Mouse (Mus musculus) embryonic facial prominence, embryonic 14.5 days (tissue): ENCODE measurements around the gene Adamts7. TPM values are rescaled to one million over a fixed set of nuclear protein-coding genes. Genes with fewer than 3 reads are reported as not detected.

ENCODE experiments used
- ATAC-seq: fragments of 200-750 bp; cut with Nextera tagmentation; 2 replicates; pipeline ENCODE4 v1.8.0; 2017; ENCODE audit warnings: low read depth, moderate number of reproducible peaks, moderate TSS enrichment
- DNase-seq: peaks from one replicate; pipeline ENCODE4 v3.0.0-alpha.2; 2015; ENCODE audit warnings: low spot score
- H3K27ac ChIP-seq: fragments of 300-500 bp; sonication (generic); replicated peaks from 2 replicates; pipeline ENCODE4 v1.5.1; 2014; ENCODE audit warnings: low read depth, mild to moderate bottlenecking, low read length, moderate library complexity
- H3K27me3 ChIP-seq: fragments of 300-500 bp; sonication (generic); replicated peaks from 2 replicates; pipeline ENCODE4 v1.6.1; 2014; ENCODE audit warnings: low read length; ENCODE audit not compliant: control insufficient read depth, insufficient read depth
- H3K36me3 ChIP-seq: fragments of 300-500 bp; sonication (generic); 2 replicates; pipeline ENCODE4 v1.6.1; 2014; ENCODE audit warnings: low read length, mixed read lengths; ENCODE audit not compliant: control insufficient read depth, insufficient read depth
- H3K4me1 ChIP-seq: fragments of 300-500 bp; sonication (generic); 2 replicates; pipeline ENCODE4 v1.6.1; 2014; ENCODE audit warnings: antibody characterized with exemption, low read length; ENCODE audit not compliant: control insufficient read depth, insufficient read depth
- H3K4me2 ChIP-seq: fragments of 300-500 bp; sonication (generic); 2 replicates; pipeline ENCODE4 v1.6.1; 2014; ENCODE audit warnings: low read depth, mild to moderate bottlenecking, low read length, moderate library complexity, mixed read lengths
- H3K4me3 ChIP-seq: fragments of 300-500 bp; sonication (generic); 2 replicates; pipeline ENCODE4 v1.5.1; 2014; ENCODE audit warnings: low read depth, mild to moderate bottlenecking, low read length
- H3K9ac ChIP-seq: fragments of 300-500 bp; sonication (generic); 2 replicates; pipeline ENCODE4 v1.6.1; 2014; ENCODE audit warnings: low read depth, mild to moderate bottlenecking, low read length, moderate library complexity, mixed read lengths
- H3K9me3 ChIP-seq: fragments of 300-500 bp; sonication (generic); 2 replicates; pipeline ENCODE4 v1.6.1; 2016; ENCODE audit warnings: low read length; ENCODE audit not compliant: control insufficient read depth
- WGBS: fragments of 180-500 bp; shearing (Covaris S2); extraction: QIAGEN DNeasy Blood & Tissue Kit; methylation state at CpG from one replicate; pipeline ENCODE4 v1.1.7; 2014; 5-methylcytosine and 5-hydroxymethylcytosine counted together
- polyA plus RNA-seq: library from polyadenylated mRNA; unstranded; fragments of >200 nt; fragmentation: Nextera tagmentation; extraction: Ambion mirVana; gene quantifications from 2 replicates; pipeline ENCODE4 v1.2.1, GENCODE M21; 2014

The Adamts7 gene
- polyA plus RNA-seq, 1 experiment from 2014 or later: 13.3 TPM

- H3K27ac ChIP-seq: no peak overlapping the region
- H3K4me1 ChIP-seq: no peaks in the 10 kb centered on the region
- H3K27me3 ChIP-seq: no peaks in the 10 kb centered on the region
- ATAC-seq: no peak
- H3K9ac ChIP-seq: no peak overlapping the region
- H3K4me2 ChIP-seq: no peak overlapping the region
- peak; percentile 20 for DNase-seq
- no peaks in the 10 kb centered on the region for H3K9me3 ChIP-seq
- no peak overlapping the region for H3K4me3 ChIP-seq
- peaks cover 58% of the 10 kb centered on the region for H3K36me3 ChIP-seq
- WGBS: 85% methylated on average over 21 of the region's 21 CpGs
Measured at GRCm38 (mm10) chr9:90226081-90226741, 63.3 kb downstream of the Adamts7 start.

DNA sequence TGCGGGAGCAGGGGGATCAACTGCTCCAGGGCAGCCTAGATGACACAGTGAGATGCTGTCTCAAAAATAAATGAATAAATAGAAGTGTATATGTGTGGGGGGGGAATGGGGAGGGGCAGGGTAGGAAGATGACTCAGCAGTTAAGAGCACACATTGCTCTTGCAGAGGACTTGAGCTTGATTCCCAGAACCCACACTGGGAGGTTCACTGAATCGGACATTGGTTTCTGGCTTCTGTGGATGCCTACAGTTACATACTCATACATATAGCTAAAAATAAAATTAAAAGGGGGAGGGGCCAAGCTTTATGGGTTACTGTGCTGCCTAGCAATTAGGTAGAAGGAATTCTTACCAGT lies 63.9 kb downstream of the Adamts7 start:
- no peak overlapping the region for H3K4me3 ChIP-seq
- H3K27ac ChIP-seq: no peak overlapping the region
- H3K36me3 ChIP-seq: peaks cover 57% of the 10 kb centered on the region
- no peak overlapping the region for H3K9ac ChIP-seq
- H3K4me1 ChIP-seq: no peaks in the 10 kb centered on the region
- H3K9me3 ChIP-seq: no peaks in the 10 kb centered on the region
- ATAC-seq: no peak
- 80% methylated on average over 2 of the region's 2 CpGs for WGBS
- H3K27me3 ChIP-seq: no peaks in the 10 kb centered on the region
- no peak for DNase-seq
- no peak overlapping the region for H3K4me2 ChIP-seq

DNA sequence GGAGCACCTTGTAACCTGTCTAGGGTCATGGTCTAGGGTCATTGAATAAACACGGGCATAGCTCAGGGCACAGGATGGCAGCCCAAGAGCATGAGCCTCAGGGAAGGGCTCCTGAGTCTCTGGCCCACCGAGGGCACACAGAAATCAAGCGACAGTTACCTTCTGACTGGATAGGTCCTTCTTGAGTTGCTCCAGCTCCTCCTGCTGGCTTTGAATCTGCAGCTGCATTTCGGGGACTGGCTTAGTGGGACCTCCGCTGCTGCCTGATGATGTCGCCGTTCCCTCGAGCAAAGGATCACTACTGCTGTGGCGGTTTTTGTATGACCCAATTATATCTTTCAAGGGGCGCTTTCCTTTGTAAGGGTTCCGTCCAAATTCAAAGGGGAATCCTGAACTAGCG lies 64.3 kb downstream of the Adamts7 start:
- ATAC-seq: no peak
- DNase-seq: no peak
- no peak overlapping the region for H3K4me3 ChIP-seq
- no peaks in the 10 kb centered on the region for H3K9me3 ChIP-seq
- H3K27me3 ChIP-seq: no peaks in the 10 kb centered on the region
- peaks cover 52% of the 10 kb centered on the region for H3K36me3 ChIP-seq
- H3K4me1 ChIP-seq: no peaks in the 10 kb centered on the region
- no peak overlapping the region for H3K27ac ChIP-seq
- WGBS: 77% methylated on average over 12 of the region's 12 CpGs
- no peak overlapping the region for H3K4me2 ChIP-seq
- no peak overlapping the region for H3K9ac ChIP-seq

DNA sequence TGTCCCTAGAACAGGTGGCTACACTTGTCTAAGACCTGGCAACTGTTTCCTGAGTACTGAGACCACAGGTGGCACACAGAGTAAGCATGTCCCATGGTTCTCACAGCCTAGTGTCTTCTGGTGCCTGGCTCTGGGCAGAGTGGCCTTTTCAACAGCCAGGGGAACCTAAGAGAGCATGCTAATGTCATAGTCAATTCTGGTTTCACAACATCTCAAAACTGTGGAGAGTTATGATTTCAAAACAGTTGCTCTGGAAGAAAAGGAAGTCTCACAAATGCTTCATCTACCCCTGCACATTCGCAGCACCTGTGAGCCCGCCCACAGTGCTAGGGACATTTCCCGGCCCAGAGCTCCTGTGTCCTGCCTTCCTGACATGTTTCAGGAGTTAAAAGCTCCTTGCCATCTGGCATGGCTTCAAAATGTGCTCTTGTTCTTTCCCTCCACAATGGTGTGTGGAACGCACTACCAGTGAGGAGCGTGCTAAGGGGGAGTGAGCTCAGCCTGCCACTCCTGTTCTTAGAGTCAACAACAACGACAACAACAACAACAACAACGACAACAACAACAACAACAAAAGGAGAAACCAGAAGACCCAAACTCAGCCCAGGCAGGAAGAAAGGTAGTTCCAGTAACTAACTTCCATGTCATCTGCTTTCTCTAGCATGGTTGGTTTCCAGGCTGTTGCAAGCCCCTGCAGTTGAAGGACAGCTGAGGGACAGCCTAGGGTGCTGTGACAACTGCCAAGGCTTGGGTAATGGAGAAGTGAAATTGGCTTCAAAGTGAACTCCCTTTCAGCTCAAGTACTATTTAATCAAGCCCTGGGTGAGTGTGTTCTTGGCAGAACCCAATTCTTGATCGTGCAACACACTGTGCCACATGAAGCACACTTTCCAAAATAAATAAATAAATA lies 70.2 kb downstream of the Adamts7 start:
- WGBS: 81% methylated on average over 8 of the region's 8 CpGs
- Histone ChIP-seq H3K4me2 (no peak overlapping the region), H3K9me3 (no peaks in the 10 kb centered on the region), H3K9ac (no peak overlapping the region), H3K27ac (no peak overlapping the region), H3K36me3 (peaks cover 8% of the 10 kb centered on the region; the same call in 1 of the 2 replicates), H3K4me1 (no peaks in the 10 kb centered on the region), H3K27me3 (no peaks in the 10 kb centered on the region), H3K4me3 (no peak overlapping the region)
- ATAC-seq (no peak), DNase-seq (no peak)

GRCm38 (mm10) chr9:90233906-90234419 lies 71.1 kb downstream of the Adamts7 start:
- 0 out of 2 replicates have a peak, but pooled peaks cover 2% of the 10 kb centered on the region for H3K36me3 ChIP-seq
- no peak overlapping the region for H3K4me3 ChIP-seq
- no peaks in the 10 kb centered on the region for H3K4me1 ChIP-seq
- no peak overlapping the region for H3K9ac ChIP-seq
- H3K4me2 ChIP-seq: no peak overlapping the region
- ATAC-seq (no peak), DNase-seq (no peak)
- H3K27ac ChIP-seq: no peak overlapping the region
- 89% methylated on average over 5 of the region's 5 CpGs for WGBS
- H3K9me3 ChIP-seq: no peaks in the 10 kb centered on the region
- H3K27me3 ChIP-seq: no peaks in the 10 kb centered on the region

DNA sequence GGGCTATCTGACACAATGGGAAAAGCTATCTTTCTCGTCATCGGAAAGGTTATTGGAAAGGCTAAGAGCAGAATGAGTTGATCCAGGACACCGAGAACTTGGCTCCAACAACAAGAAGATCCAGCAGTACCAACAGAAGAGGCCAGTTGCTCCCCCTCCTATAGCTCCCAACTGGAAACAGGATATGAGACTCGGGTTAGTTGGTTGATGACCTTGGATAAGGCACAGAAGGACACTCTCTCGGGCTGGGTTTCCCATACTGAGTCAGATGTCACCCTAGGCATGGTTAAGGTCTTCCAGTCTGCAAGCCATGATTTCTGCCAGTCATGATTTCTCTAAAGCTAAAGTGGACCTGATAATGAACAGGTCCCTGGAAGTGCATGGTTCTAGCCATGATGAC lies 71.9 kb downstream of the Adamts7 start:
- Histone ChIP-seq H3K27me3 (no peaks in the 10 kb centered on the region), H3K9ac (no peak overlapping the region), H3K4me1 (no peaks in the 10 kb centered on the region), H3K4me3 (no peak overlapping the region), H3K9me3 (no peaks in the 10 kb centered on the region), H3K27ac (no peak overlapping the region), H3K36me3 (peaks cover 10% of the 10 kb centered on the region), H3K4me2 (no peak overlapping the region)
- ATAC-seq: no peak
- no peak for DNase-seq
- 91% methylated on average over 5 of the region's 5 CpGs for WGBS

DNA sequence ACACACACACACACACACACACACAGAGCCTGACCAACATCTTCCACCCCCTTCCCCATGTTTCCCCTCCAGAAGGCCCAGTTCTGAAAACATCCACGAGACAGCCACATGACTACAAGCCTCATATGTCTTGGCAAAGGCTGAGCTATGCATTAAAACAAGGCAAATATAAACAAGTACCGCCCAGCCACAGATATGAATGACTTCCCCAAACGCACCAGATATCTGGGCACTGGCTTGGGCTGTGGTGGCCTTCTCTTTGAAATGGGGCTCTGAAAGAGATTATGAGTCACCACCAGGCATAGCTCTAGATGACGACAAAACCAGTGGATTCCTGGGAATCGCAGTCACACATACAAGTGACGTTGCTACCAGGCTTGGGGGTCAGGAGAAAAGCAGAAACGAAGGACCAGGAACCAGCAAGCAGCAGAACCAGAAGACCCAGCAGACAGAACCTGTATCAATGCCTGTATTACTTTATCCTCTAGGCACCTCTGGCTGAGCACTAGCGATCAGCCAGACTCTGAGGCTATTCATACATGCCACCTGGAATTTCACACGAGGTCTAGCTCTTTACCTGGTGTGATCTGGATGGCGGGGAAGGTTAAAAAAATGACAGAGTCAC lies 72.5 kb downstream of the Adamts7 start:
- peaks cover 16% of the 10 kb centered on the region for H3K36me3 ChIP-seq
- DNase-seq (no peak), ATAC-seq (no peak)
- H3K27ac ChIP-seq: no peak overlapping the region
- H3K4me1 ChIP-seq: no peaks in the 10 kb centered on the region
- H3K9ac ChIP-seq: no peak overlapping the region
- no peak overlapping the region for H3K4me3 ChIP-seq
- no peak overlapping the region for H3K4me2 ChIP-seq
- 84% methylated on average over 10 of the region's 10 CpGs for WGBS
- H3K9me3 ChIP-seq: no peaks in the 10 kb centered on the region
- no peaks in the 10 kb centered on the region for H3K27me3 ChIP-seq

DNA sequence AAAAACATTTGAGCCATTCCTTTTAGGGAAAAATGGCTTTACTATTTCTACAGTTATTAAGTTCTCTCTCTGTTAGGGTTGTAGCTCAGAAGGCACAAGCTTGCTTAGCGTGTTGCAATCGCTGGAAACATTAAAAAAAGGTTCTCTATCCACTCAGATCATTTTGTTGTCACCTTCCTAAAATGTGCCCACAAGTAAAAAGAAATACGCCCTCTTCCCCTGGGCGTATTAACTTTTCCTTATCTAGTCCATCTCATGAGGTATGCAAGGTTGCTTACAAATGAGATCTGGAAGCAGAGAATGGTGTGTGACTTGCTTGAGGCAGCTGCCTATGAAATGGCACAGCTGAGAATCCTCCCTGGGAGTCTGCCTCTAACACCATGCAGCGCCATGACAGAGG lies 73.9 kb downstream of the Adamts7 start:
- 91% methylated on average over 5 of the region's 5 CpGs for WGBS
- no peak overlapping the region for H3K9ac ChIP-seq
- DNase-seq: no peak

More for the DNA sequence above, 73.9 kb downstream of the Adamts7 start:
- Histone ChIP-seq H3K4me2 (no peak overlapping the region), H3K27me3 (no peaks in the 10 kb centered on the region), H3K27ac (no peak overlapping the region), H3K4me1 (no peaks in the 10 kb centered on the region), H3K36me3 (peaks cover 22% of the 10 kb centered on the region), H3K9me3 (no peaks in the 10 kb centered on the region), H3K4me3 (no peak overlapping the region)
- ATAC-seq: no peak
